Mouse (Mus musculus): ENCODE measurements at regions not wholly inside any gene's neighbourhood (a gene's known extent, or its start where the extent isn't known, plus 50 kb on each side); places are given as distances from the start of the nearest gene placed in this dataset.

DNA sequence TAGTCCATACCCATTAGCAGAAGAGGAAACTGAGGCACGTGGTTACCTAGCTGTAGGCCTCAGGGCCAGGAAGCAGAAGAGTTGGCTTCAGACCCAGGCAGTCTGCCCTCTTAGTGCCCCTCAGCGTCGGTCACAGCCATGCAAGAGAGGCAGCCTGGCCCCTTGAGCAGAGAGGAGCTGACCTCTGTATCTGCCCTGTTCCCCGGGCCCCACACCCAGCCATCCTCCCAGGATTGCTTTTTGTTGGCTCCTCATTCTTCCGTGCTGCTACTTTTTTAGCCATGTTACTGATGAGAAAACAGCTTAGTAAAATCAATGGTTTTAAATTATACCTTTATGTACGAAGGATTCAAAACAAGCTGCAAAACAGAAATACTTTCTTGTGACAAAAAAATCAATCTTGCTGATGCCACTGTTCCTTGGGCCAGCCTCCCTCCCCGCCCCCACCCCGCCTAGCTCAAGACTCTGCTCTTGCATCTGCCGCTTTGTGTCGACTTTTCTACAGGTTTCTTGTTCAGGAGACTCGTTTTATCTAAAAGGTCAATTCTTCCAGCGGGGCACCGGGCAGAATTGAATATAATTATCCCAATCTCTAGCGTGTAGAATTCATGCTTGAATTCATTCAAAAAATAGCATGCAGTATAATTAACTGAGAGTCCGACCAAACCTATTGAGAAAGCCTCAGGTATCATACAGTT is 70.8 kb downstream of the Sall1 start:
- H3K4me3 ChIP-seq, result no peak overlapping the region
- no peak for TF ChIP-seq CTCF (IDR thresholded peaks at IDR 0.05)
- no peak for TF ChIP-seq POLR2A (IDR thresholded peaks at IDR 0.05; ENCODE audit: insufficient read depth, low read depth, low read length)
- TF ChIP-seq EP300 (IDR thresholded peaks at IDR 0.05; ENCODE audit: insufficient read depth, low read depth, low read length), result no peak
- peaks cover 2% of the 10 kb centered on the region; the same call in 1 of the 2 replicates for H3K27me3 ChIP-seq (ENCODE audit: control insufficient read depth, insufficient read depth, low read length)
- H3K27ac ChIP-seq, result no peak overlapping the region
- intact Hi-C loops (cut with DNase I), result no loop called here
- no peaks in the 10 kb centered on the region for H3K4me1 ChIP-seq (ENCODE audit: control insufficient read depth, insufficient read depth, low read length)
- DNase-seq, result no peak
- H3K9ac ChIP-seq (ENCODE audit: low read depth, low read length), result no peak overlapping the region
- H3K36me3 ChIP-seq (ENCODE audit: control insufficient read depth, insufficient read depth, low read length), result no peaks in the 10 kb centered on the region
- 67% methylated on average over 15 of the region's 15 CpGs for WGBS
- H3K79me2 ChIP-seq (replicated peaks; ENCODE audit: control insufficient read depth, insufficient read depth, low read length), result no peaks in the 10 kb centered on the region

DNA sequence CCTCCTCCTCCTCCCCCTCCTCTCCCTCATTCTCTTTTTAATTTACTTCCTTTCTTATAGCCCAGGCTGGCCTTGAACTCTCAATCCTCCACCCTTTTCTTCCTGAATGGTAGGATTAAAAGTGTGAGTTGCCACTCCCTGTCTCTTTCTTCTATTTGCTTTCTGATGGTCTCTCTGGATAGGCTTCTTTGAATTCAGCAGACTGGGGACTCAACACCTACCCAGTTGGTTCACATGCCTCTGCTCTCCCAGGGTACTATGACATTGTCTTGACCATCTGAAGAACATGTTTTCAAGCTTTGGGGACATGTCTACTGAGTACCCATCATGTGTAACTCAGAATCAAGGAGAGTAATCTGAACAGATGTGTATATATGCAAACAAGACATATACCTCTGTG is 85.1 kb downstream of the Sall1 start:
- Histone ChIP-seq H3K27me3 (ENCODE audit: control insufficient read depth, insufficient read depth, low read length) (no peaks in the 10 kb centered on the region), H3K4me1 (ENCODE audit: control insufficient read depth, insufficient read depth, low read length) (no peaks in the 10 kb centered on the region), H3K27ac (no peak overlapping the region), H3K9ac (ENCODE audit: low read depth, low read length) (no peak overlapping the region), H3K36me3 (ENCODE audit: control insufficient read depth, insufficient read depth, low read length) (no peaks in the 10 kb centered on the region), H3K4me3 (no peak overlapping the region), H3K79me2 (replicated peaks; ENCODE audit: control insufficient read depth, insufficient read depth, low read length) (no peaks in the 10 kb centered on the region)
- TF ChIP-seq POLR2A (IDR thresholded peaks at IDR 0.05; ENCODE audit: insufficient read depth, low read depth, low read length) (no peak), EP300 (IDR thresholded peaks at IDR 0.05; ENCODE audit: insufficient read depth, low read depth, low read length) (no peak)
- DNase-seq, result no peak
- intact Hi-C loops (cut with DNase I), result no loop called here

DNA sequence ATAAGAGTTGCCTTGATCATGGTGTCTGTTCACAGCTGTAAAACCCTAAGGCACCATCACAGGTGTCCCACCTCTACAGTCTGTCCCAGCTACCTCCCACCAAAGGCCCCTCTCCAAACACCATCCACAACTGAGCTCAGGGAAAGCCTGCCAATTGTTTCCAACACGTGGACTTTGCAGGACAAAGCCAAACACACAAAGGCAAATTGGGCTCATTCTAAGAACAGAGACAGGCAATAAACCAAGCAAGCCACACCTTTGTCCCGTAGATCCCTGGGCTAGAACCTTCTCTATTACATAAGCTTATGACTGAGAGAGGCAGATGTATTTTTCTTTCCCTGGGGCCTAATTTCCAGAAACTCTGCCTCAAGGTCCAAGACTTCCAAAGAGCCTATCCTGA is 90.8 kb downstream of the Sall1 start:
- Histone ChIP-seq H3K27ac (no peak overlapping the region), H3K79me2 (replicated peaks; ENCODE audit: control insufficient read depth, insufficient read depth, low read length) (no peaks in the 10 kb centered on the region), H3K9ac (ENCODE audit: low read depth, low read length) (no peak overlapping the region), H3K36me3 (ENCODE audit: control insufficient read depth, insufficient read depth, low read length) (no peaks in the 10 kb centered on the region), H3K27me3 (ENCODE audit: control insufficient read depth, insufficient read depth, low read length) (no peaks in the 10 kb centered on the region), H3K4me1 (ENCODE audit: control insufficient read depth, insufficient read depth, low read length) (no peaks in the 10 kb centered on the region), H3K4me3 (no peak overlapping the region)
- TF ChIP-seq CTCF (IDR thresholded peaks at IDR 0.05) (no peak), EP300 (IDR thresholded peaks at IDR 0.05; ENCODE audit: insufficient read depth, low read depth, low read length) (no peak), POLR2A (IDR thresholded peaks at IDR 0.05; ENCODE audit: insufficient read depth, low read depth, low read length) (no peak)
- no peak for DNase-seq
- 82% methylated on average over 2 of the region's 2 CpGs for WGBS
- intact Hi-C loops (cut with DNase I), result no loop called here

DNA sequence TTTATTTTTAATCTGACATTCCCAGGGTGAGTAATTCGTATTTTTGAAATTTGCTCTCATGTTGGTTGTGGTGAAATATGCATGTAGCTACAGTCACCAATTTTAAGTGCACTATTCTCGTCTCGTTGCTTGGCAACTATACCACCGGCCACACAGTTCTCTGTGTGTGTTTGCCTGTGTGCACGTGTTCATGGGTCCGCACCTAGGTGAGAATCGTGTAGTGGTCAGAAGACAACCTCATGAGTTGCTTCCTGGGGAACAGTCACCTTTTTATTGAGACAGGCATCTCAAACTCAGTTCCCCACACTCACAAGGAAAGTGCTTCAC is 92.2 kb downstream of the Sall1 start:
- intact Hi-C loops (cut with DNase I), result no loop called here
- Histone ChIP-seq H3K36me3 (ENCODE audit: control insufficient read depth, insufficient read depth, low read length) (no peaks in the 10 kb centered on the region), H3K9ac (ENCODE audit: low read depth, low read length) (no peak overlapping the region), H3K27me3 (ENCODE audit: control insufficient read depth, insufficient read depth, low read length) (no peaks in the 10 kb centered on the region), H3K4me1 (ENCODE audit: control insufficient read depth, insufficient read depth, low read length) (no peaks in the 10 kb centered on the region), H3K27ac (no peak overlapping the region), H3K4me3 (no peak overlapping the region), H3K79me2 (replicated peaks; ENCODE audit: control insufficient read depth, insufficient read depth, low read length) (no peaks in the 10 kb centered on the region)
- TF ChIP-seq POLR2A (IDR thresholded peaks at IDR 0.05; ENCODE audit: insufficient read depth, low read depth, low read length) (no peak), CTCF (IDR thresholded peaks at IDR 0.05) (no peak), EP300 (IDR thresholded peaks at IDR 0.05; ENCODE audit: insufficient read depth, low read depth, low read length) (no peak)
- WGBS, result 89% methylated on average over 7 of the region's 7 CpGs
- DNase-seq, result no peak

DNA sequence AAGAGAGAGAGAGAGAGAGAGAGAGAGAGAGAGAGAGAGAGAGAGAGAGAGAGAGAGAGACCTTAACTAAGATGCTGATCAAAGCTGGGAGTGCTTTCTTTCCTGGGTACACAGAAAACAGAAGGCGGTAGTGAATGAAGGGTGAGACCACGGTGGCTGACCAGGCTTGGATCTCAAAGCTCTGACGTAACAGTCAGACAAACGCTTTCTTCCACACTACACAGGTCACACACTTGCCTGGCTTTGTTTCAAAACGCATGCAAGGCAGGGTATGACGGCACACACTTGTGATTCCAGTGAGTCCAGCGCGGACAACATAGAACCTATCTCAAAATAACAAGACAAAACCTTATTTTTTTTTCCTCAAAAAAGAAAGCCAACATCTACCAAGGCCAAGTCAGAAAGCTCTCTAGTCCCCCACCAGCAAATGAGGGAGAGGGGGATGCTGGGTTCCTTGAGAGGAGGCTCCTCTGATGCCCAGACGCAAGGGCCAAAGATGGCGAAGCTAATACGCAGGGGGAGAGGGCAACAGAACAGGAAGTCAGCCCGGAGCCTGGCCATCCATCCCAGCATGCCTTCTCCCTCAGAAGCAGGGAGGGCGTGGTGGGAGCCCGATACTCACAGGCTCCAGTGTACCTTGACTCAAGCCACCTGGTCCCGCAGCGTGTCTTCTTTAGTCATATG is 92.7 kb downstream of the Sall1 start:
- no peaks in the 10 kb centered on the region for H3K79me2 ChIP-seq (replicated peaks; ENCODE audit: control insufficient read depth, insufficient read depth, low read length)
- no peak for DNase-seq
- no peak for TF ChIP-seq EP300 (IDR thresholded peaks at IDR 0.05; ENCODE audit: insufficient read depth, low read depth, low read length)
- no peak for TF ChIP-seq POLR2A (IDR thresholded peaks at IDR 0.05; ENCODE audit: insufficient read depth, low read depth, low read length)
- no peak for TF ChIP-seq CTCF (IDR thresholded peaks at IDR 0.05)
- H3K4me3 ChIP-seq, result no peak overlapping the region
- no peaks in the 10 kb centered on the region for H3K4me1 ChIP-seq (ENCODE audit: control insufficient read depth, insufficient read depth, low read length)
- WGBS, result 84% methylated on average over 16 of the region's 16 CpGs
- intact Hi-C loops (cut with DNase I), result no loop called here
- H3K27ac ChIP-seq, result no peak overlapping the region
- no peaks in the 10 kb centered on the region for H3K36me3 ChIP-seq (ENCODE audit: control insufficient read depth, insufficient read depth, low read length)
- no peaks in the 10 kb centered on the region for H3K27me3 ChIP-seq (ENCODE audit: control insufficient read depth, insufficient read depth, low read length)
- no peak overlapping the region for H3K9ac ChIP-seq (ENCODE audit: low read depth, low read length)

DNA sequence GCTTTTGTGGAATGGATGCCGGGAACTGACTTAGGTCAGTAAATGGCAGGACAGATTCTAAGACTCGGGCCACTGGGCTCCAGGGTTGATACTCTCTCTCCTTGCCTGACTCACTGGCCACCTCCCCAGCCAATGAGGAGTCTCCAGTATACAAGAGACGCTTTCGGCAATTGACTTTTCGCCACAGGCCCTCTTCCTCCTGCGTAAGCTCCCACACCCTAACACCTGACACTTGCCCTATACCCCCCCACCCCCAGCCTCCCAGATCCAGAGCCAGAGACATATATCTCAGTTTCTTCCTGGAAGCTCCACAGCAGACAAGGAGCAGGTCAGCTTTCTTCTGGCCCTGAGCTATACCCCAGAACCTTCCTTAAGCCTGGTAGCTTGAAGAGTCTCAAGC is 94.0 kb downstream of the Sall1 start:
- H3K4me1 ChIP-seq (ENCODE audit: control insufficient read depth, insufficient read depth, low read length), result no peaks in the 10 kb centered on the region
- H3K27ac ChIP-seq, result no peak overlapping the region
- 86% methylated on average over 6 of the region's 6 CpGs for WGBS
- intact Hi-C loops (cut with DNase I), result no loop called here
- no peaks in the 10 kb centered on the region for H3K36me3 ChIP-seq (ENCODE audit: control insufficient read depth, insufficient read depth, low read length)
- no peaks in the 10 kb centered on the region for H3K27me3 ChIP-seq (ENCODE audit: control insufficient read depth, insufficient read depth, low read length)
- DNase-seq, result no peak
- no peak overlapping the region for H3K9ac ChIP-seq (ENCODE audit: low read depth, low read length)
- no peaks in the 10 kb centered on the region for H3K79me2 ChIP-seq (replicated peaks; ENCODE audit: control insufficient read depth, insufficient read depth, low read length)
- no peak overlapping the region for H3K4me3 ChIP-seq
- TF ChIP-seq POLR2A (IDR thresholded peaks at IDR 0.05; ENCODE audit: insufficient read depth, low read depth, low read length) (no peak), CTCF (IDR thresholded peaks at IDR 0.05) (no peak)

All from heart, adult 2 months (tissue).